Mouse (Mus musculus) thymus, adult 2 months (tissue): ENCODE measurements around the gene Cd180. TPM values are rescaled to one million over a fixed set of nuclear protein-coding genes. Genes with fewer than 3 reads are reported as not detected.
"Not testable (repeated sequence)": the region's sequence is repeated elsewhere in the genome, so short reads cannot be mapped to it uniquely, and the experiment has no call there.

ENCODE experiments used
- DNase-seq: peaks from one replicate; pipeline ENCODE4 v3.0.0; 2021
- H3K27ac ChIP-seq: fragments of 200-500 bp; 2 replicates; pipeline ENCODE4 v1.5.1; 2012; ENCODE audit warnings: low read length, control low read depth; ENCODE audit not compliant: control insufficient read depth, insufficient read depth
- H3K27me3 ChIP-seq: fragments of 200-500 bp; 2 replicates; pipeline ENCODE4 v1.6.1; 2012; ENCODE audit warnings: mild to moderate bottlenecking, low read length, moderate library complexity, mixed read lengths; ENCODE audit not compliant: control insufficient read depth, insufficient read depth
- H3K36me3 ChIP-seq: fragments of 200-500 bp; 2 replicates; pipeline ENCODE4 v1.6.1; 2012; ENCODE audit warnings: mild to moderate bottlenecking, low read length, moderate library complexity; ENCODE audit not compliant: control insufficient read depth, insufficient read depth
- H3K4me1 ChIP-seq: fragments of 200-500 bp; replicated peaks from 2 replicates; pipeline ENCODE4 v1.6.1; 2012; ENCODE audit warnings: low read length; ENCODE audit not compliant: control insufficient read depth, insufficient read depth
- H3K4me3 ChIP-seq: fragments of 200-500 bp; 2 replicates; pipeline ENCODE4 v1.5.1; 2012; ENCODE audit warnings: mild to moderate bottlenecking, low read length, control low read depth, moderate library complexity; ENCODE audit not compliant: control insufficient read depth, insufficient read depth
- CTCF ChIP-seq: fragments of 200-500 bp; IDR thresholded peaks from 2 replicates; pipeline ENCODE4 v1.5.1; 2012; ENCODE audit warnings: mild to moderate bottlenecking, control low read depth, low read length, moderate library complexity, borderline replicate concordance; ENCODE audit not compliant: control insufficient read depth, poor library complexity, insufficient read depth; ENCODE audit errors: extremely low read depth
- POLR2A ChIP-seq: fragments of 200-500 bp; IDR thresholded peaks from 2 replicates; pipeline ENCODE4 v1.6.1; 2012; ENCODE audit warnings: mild to moderate bottlenecking, low read length, control low read depth, moderate library complexity; ENCODE audit not compliant: control insufficient read depth, poor library complexity, insufficient read depth; ENCODE audit errors: extremely low read depth
- WGBS: fragments of 180-500 bp; shearing (Covaris S2); methylation state at CpG from one replicate; pipeline ENCODE4 v1.1.7; 2018; 5-methylcytosine and 5-hydroxymethylcytosine counted together
- polyA plus RNA-seq: library from polyadenylated mRNA; depleted of rRNA; stranded (reverse); fragments of >200 nt; gene quantifications from 2 replicates; pipeline ENCODE4 v1.2.3, GENCODE M21; 2012

Gene Cd180
- polyA plus RNA-seq, 1 experiment, result 4.5 TPM

GRCm38 (mm10) chr13:102670503-102670902, 22.9 kb upstream of the Cd180 start:
- Histone ChIP-seq H3K36me3 (no peaks in the 10 kb centered on the region), H3K4me1 (peaks cover 18% of the 10 kb centered on the region), H3K4me3 (no peak overlapping the region), H3K27ac (no peak overlapping the region), H3K27me3 (no peaks in the 10 kb centered on the region)
- 91% methylated on average over 7 of the region's 7 CpGs for WGBS
- no peak for DNase-seq
- TF ChIP-seq CTCF (no peak), POLR2A (no peak)

DNA sequence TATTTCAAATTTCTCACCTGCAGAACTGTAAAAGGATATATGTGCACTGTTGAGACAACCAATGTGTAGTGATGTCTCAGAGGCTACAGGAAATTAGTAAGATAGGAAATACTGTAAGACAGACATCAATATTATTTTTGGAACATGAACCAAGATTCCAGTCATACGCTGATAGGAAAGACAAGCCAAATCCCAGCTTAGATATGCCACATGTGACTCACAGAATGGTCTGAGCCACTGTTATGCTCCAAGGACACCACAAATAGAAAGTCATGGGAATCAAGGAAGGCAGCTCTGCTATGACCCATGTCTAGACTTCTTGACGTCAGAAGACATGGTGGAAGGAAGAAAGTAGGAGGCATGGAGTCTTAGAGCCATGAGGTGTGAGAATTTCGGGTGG, 19.3 kb upstream of the Cd180 start:
- Histone ChIP-seq H3K36me3 (no peaks in the 10 kb centered on the region), H3K4me1 (peaks cover 5% of the 10 kb centered on the region; the same call in 1 of the 2 replicates), H3K27ac (no peak overlapping the region), H3K4me3 (no peak overlapping the region), H3K27me3 (no peaks in the 10 kb centered on the region)
- TF ChIP-seq CTCF, result no peak
- TF ChIP-seq POLR2A, result no peak
- WGBS, result 91% methylated on average over 3 of the region's 3 CpGs
- no peak for DNase-seq

- 30% methylated on average over 4 of the region's 4 CpGs for WGBS
Measured at GRCm38 (mm10) chr13:102677602-102678001, 15.8 kb upstream of the Cd180 start.

GRCm38 (mm10) chr13:102678482-102678881, 14.9 kb upstream of the Cd180 start:
- no peak for TF ChIP-seq CTCF
- no peak for TF ChIP-seq POLR2A
- no peaks in the 10 kb centered on the region for H3K4me1 ChIP-seq
- no peak overlapping the region for H3K27ac ChIP-seq
- no peaks in the 10 kb centered on the region for H3K27me3 ChIP-seq
- H3K4me3 ChIP-seq, result no peak overlapping the region
- 0% methylated on average over 2 of the region's 2 CpGs for WGBS
- DNase-seq, result peak; percentile 69
- no peaks in the 10 kb centered on the region for H3K36me3 ChIP-seq

More at GRCm38 (mm10) chr13:102677602-102678001, 15.8 kb upstream of the Cd180 start:
- not testable (repeated sequence) for DNase-seq, H3K27ac ChIP-seq, H3K4me1 ChIP-seq, H3K36me3 ChIP-seq, H3K27me3 ChIP-seq, H3K4me3 ChIP-seq

GRCm38 (mm10) chr13:102684890-102685289, 8.5 kb upstream of the Cd180 start:
- no peaks in the 10 kb centered on the region for H3K4me1 ChIP-seq
- DNase-seq, result no peak
- H3K27ac ChIP-seq, result no peak overlapping the region
- TF ChIP-seq CTCF (no peak), POLR2A (no peak)
- no peak overlapping the region for H3K4me3 ChIP-seq
- no peaks in the 10 kb centered on the region for H3K27me3 ChIP-seq
- H3K36me3 ChIP-seq, result no peaks in the 10 kb centered on the region
- 94% methylated on average over 4 of the region's 4 CpGs for WGBS

GRCm38 (mm10) chr13:102688121-102688520, 5.2 kb upstream of the Cd180 start:
- no peak for DNase-seq
- H3K4me3 ChIP-seq, result no peak overlapping the region
- H3K36me3 ChIP-seq, result no peaks in the 10 kb centered on the region
- H3K27me3 ChIP-seq, result no peaks in the 10 kb centered on the region
- TF ChIP-seq POLR2A (no peak), CTCF (no peak)
- H3K4me1 ChIP-seq, result 0 out of 2 replicates have a peak, but pooled peaks cover 3% of the 10 kb centered on the region
- H3K27ac ChIP-seq, result no peak overlapping the region
- 89% methylated on average over 1 of the region's 1 CpGs for WGBS
